Mouse (Mus musculus): Measurements from ENCODE around the gene Nhej1.

The Nhej1 gene

GRCm38 (mm10) chr1:74926721-74927120, 198.3 kb downstream of the Nhej1 start:
- no peak for DNase-seq

GRCm38 (mm10) chr1:74924464-74924863, 200.5 kb downstream of the Nhej1 start:
- DNase-seq, result no peak

Measured in layer of hippocampus, adult 9-11 months (tissue).